Mouse (Mus musculus) forebrain, embryonic 13.5 days (tissue): ENCODE data around the gene Slc6a17. TPM values are rescaled to one million over a fixed set of nuclear protein-coding genes. Genes with fewer than 3 reads are reported as not detected.

Source experiments
- ATAC-seq: fragments of 200-750 bp; cut with Nextera tagmentation; 2 replicates; pipeline ENCODE4 v1.8.0; 2017
- H3K27ac ChIP-seq: fragments of 300-500 bp; sonication (generic); 2 replicates; pipeline ENCODE4 v1.5.1; 2015; ENCODE audit warnings: inconsistent platforms, mild to moderate bottlenecking, moderate library complexity
- H3K27me3 ChIP-seq: fragments of 300-500 bp; sonication (generic); 2 replicates; pipeline ENCODE4 v1.6.1; 2015; ENCODE audit warnings: mild to moderate bottlenecking, inconsistent platforms
- H3K36me3 ChIP-seq: fragments of 300-500 bp; sonication (generic); 2 replicates; pipeline ENCODE4 v1.6.1; 2015; ENCODE audit warnings: mild to moderate bottlenecking, inconsistent platforms; ENCODE audit not compliant: poor library complexity, severe bottlenecking
- H3K4me1 ChIP-seq: fragments of 300-500 bp; sonication (generic); 2 replicates; pipeline ENCODE4 v1.6.1; 2015; ENCODE audit warnings: inconsistent platforms
- H3K4me2 ChIP-seq: fragments of 300-500 bp; sonication (generic); 2 replicates; pipeline ENCODE4 v1.6.1; 2015; ENCODE audit warnings: inconsistent platforms, mild to moderate bottlenecking, moderate library complexity
- H3K4me3 ChIP-seq: fragments of 300-500 bp; sonication (generic); 2 replicates; pipeline ENCODE4 v1.5.1; 2015; ENCODE audit warnings: mild to moderate bottlenecking, inconsistent platforms
- H3K9ac ChIP-seq: fragments of 300-500 bp; sonication (generic); 2 replicates; pipeline ENCODE4 v1.6.1; 2015; ENCODE audit warnings: mild to moderate bottlenecking, inconsistent platforms
- H3K9me3 ChIP-seq: fragments of 300-500 bp; sonication (generic); replicated peaks from 2 replicates; pipeline ENCODE4 v1.6.1; 2016; ENCODE audit warnings: inconsistent platforms
- WGBS: fragments of 180-500 bp; shearing (Covaris S2); methylation state at CpG from one replicate; pipeline ENCODE4 v1.1.7; 2015; 5-methylcytosine and 5-hydroxymethylcytosine counted together
- polyA plus RNA-seq: library from polyadenylated mRNA; unstranded; fragments of >200 nt; fragmentation: Nextera tagmentation; extraction: Ambion mirVana; gene quantifications from 2 replicates; pipeline ENCODE4 v1.2.1, GENCODE M21; 2015

Slc6a17 gene
- polyA plus RNA-seq, 1 experiment from 2014 or later, result 11.2 TPM

DNA sequence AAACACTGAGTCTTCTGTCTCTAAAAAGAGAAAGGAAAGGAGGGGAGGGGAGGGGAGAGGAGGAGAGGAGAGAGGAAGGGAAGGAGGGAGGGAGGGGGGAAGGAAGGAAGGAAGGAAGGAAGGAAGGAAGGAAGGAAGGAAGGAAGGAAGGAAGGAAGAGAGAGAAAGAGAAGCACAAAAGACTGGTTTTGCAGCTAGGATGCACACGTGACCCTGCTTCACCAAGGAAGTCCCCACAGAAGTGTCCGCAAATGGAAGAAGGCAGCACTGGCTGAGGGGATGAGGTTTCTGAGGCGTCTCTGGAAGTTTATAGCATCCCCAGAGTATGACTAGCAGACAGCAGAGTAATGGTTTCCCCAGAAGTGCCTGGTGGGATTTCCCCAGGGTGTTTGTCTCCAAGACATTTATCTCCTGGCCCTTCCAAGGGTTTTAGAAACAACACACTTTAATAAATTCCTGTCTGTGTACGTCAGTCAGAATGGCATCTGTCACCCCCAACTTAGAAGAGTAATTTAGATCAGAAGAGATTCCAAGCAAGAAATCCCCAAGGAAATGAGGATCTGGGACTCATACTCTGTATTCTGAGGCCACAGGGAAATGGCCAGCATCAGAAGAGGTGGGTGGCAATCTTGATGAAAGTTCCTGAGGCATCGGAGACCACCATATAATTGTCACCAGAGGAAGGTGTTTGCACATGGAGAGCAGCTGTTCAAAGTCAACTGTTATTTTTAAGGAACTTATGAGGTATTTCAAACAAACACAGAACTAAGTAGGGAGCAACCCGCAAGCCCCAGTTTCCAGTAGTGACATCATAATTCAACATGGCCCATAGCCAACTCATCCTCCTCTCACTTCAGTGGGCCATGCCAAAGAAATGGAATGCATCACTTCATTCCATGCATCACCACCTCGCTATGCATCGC, 25.6 kb upstream of the Slc6a17 start:
- no peaks in the 10 kb centered on the region for H3K27me3 ChIP-seq
- H3K36me3 ChIP-seq, result no peaks in the 10 kb centered on the region
- ATAC-seq, result no peak
- H3K4me1 ChIP-seq, result peaks cover 8% of the 10 kb centered on the region; the same call in 1 of the 2 replicates
- no peaks in the 10 kb centered on the region for H3K9me3 ChIP-seq
- no peak overlapping the region for H3K4me3 ChIP-seq
- WGBS, result 79% methylated on average over 8 of the region's 8 CpGs
- H3K27ac ChIP-seq, result no peak overlapping the region
- no peak overlapping the region for H3K9ac ChIP-seq
- no peak overlapping the region for H3K4me2 ChIP-seq

DNA sequence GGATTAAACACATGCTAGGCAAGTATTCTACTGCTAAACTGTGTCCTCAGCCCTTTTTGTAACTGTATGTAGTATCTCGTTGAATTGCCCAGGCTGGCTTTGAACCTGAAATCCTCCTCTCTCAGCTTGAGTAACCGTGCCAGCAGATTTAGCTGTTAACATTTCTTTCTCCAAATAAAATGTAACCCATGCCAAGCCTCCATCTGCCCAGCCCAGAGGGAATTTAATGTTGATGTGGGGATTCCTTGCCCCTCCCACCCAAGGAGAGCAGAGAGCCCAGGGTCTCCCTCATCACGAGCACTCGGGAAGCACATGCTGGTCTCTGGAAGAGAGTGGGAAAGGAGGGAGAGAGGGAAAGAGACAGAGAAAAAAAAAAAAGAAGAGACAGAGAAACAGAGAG, 24.8 kb upstream of the Slc6a17 start:
- peaks cover 11% of the 10 kb centered on the region for H3K4me1 ChIP-seq
- ATAC-seq, result no peak
- no peak overlapping the region for H3K4me2 ChIP-seq
- 61% methylated on average over 4 of the region's 4 CpGs for WGBS
- no peak overlapping the region for H3K9ac ChIP-seq
- no peak overlapping the region for H3K4me3 ChIP-seq
- H3K27ac ChIP-seq, result no peak overlapping the region
- H3K36me3 ChIP-seq, result no peaks in the 10 kb centered on the region
- no peaks in the 10 kb centered on the region for H3K9me3 ChIP-seq
- H3K27me3 ChIP-seq, result no peaks in the 10 kb centered on the region

DNA sequence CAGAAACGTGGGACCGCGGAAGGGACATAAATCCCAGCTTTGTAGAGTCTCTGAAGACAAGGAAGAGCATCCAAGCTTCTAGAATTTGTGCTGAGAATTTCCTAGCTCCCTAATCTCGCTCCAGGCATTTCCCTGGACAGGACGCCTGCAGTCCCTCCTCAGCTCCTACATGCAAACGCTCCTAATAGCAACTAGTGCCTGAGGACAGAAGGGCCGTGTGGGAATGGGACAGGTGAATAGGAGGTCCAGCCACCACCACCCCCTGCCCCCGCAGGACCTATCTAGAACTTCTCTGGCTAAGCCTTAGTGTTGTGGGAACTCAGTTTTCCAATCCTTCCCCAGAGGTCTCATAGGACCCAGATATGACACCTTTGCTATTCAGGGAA, 19.7 kb upstream of the Slc6a17 start:
- Histone ChIP-seq H3K27ac (peak overlapping the region; percentile 83), H3K4me1 (peaks cover 26% of the 10 kb centered on the region)
- WGBS, result 25% methylated on average over 8 of the region's 8 CpGs

DNA sequence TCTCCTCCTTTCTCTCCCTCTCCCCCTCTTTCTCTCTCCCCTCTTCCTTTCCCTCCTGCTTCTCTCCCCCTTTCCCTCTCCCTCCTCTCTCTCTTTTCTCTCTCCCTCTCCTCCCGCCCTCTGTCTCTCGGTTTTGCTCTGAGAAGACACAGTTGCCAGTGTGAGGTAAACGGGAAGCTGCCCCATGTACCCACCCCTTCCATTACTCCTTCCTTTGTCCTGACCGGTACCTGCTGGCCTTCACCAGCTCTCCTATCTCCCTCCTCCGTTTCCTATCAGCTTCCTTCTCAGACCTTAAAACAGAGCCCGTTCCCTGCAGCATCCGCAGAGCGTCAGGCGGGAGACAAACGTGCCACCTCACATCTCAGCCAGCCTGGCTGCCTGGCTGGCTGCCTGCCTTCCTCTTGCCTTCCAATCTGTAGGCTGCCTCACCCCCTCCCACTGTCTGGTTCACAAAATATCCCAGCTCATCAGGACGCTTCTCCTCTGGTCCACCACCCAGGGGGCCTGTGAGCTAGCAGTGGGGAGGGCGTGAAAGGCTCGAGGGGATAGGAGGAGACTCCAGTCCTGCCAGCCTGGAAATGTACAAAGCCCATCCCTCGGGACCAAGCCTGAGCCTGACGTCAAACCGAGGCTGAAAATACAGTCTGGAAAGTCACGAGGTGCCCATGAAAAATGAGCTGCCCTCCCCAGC, 19.1 kb upstream of the Slc6a17 start:
- Histone ChIP-seq H3K4me1 (peaks cover 26% of the 10 kb centered on the region), H3K4me3 (peak overlapping the region; percentile 22), H3K27me3 (no peaks in the 10 kb centered on the region), H3K9ac (peak overlapping the region; percentile 65), H3K4me2 (peak overlapping the region; percentile 57), H3K9me3 (no peaks in the 10 kb centered on the region), H3K27ac (peak overlapping the region; percentile 83), H3K36me3 (no peaks in the 10 kb centered on the region)
- under 1% methylated on average over 17 of the region's 17 CpGs for WGBS
- ATAC-seq, result peak; percentile 93

More for the DNA sequence above, 19.7 kb upstream of the Slc6a17 start:
- peak overlapping the region; percentile 65 for H3K9ac ChIP-seq
- H3K9me3 ChIP-seq, result no peaks in the 10 kb centered on the region
- no peaks in the 10 kb centered on the region for H3K27me3 ChIP-seq
- peak; percentile 20 for ATAC-seq
- H3K36me3 ChIP-seq, result no peaks in the 10 kb centered on the region
- H3K4me3 ChIP-seq, result peak overlapping the region; percentile 22
- H3K4me2 ChIP-seq, result peak overlapping the region; percentile 57

DNA sequence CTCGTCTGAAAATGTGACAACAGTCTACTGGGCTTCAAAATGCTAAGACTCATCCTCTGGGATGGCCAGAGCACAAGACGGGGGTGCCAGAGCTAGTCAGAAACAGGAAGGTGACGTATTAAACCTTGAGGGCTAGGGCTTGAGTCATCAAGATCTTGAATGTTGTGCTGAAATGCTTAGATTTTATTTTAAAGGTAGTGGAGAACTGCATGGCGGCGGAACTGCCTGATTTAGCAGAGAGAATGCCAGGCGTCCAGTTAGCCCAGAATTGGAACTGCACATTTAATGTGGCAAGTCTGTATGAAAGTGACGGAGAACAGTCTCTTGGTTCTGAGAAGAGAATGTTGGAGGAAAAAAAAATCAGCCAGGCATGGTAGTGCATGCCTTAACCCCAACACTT, 17.1 kb upstream of the Slc6a17 start:
- Histone ChIP-seq H3K4me1 (peaks cover 26% of the 10 kb centered on the region), H3K9ac (no peak overlapping the region), H3K36me3 (no peaks in the 10 kb centered on the region), H3K27me3 (no peaks in the 10 kb centered on the region), H3K4me2 (no peak overlapping the region), H3K4me3 (no peak overlapping the region), H3K9me3 (no peaks in the 10 kb centered on the region), H3K27ac (no peak overlapping the region)
- WGBS, result 89% methylated on average over 7 of the region's 7 CpGs
- no peak for ATAC-seq

DNA sequence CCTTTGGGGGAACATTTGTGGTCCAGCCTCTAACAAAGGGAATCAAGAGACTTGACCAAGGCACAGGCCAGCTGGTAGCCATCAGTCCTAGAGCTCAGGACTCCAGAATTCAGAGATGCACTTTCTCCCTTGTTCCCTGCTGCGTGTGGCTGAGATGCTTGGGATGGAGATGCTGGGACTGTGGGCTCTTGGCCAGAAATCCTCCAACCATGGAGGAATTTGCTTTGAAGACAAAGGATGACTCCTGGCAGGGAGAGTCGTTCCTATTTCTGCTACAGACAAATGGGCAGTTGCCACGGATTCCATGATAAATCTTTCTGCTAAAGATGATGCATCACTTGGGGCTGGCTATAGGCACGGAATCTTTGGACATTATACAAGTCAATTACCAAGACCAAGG, 15.7 kb upstream of the Slc6a17 start:
- 66% methylated on average over 4 of the region's 4 CpGs for WGBS
- Histone ChIP-seq H3K27ac (no peak overlapping the region), H3K4me2 (no peak overlapping the region)

DNA sequence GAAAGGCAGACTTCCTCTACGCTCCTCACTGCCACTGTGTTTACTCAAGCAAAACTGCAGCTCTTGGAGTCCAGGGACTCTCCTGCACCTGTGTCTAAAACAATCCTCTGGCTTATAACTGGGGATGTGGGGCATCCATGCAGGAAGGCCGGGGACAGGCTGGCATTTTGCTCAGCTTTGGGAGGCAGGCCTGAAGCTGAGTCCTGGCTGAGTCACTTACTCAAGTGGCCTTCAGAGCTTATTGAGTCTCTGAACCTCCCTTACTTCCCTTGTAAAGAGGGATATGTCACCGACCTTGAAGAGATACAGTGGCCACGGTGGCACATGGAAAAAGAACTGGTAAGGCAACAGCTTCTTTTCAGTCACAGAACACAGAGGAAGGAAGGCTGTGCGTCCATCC, 12.8 kb upstream of the Slc6a17 start:
- Histone ChIP-seq H3K36me3 (no peaks in the 10 kb centered on the region), H3K4me2 (no peak overlapping the region), H3K9ac (no peak overlapping the region), H3K4me3 (no peak overlapping the region), H3K9me3 (no peaks in the 10 kb centered on the region), H3K4me1 (peaks cover 25% of the 10 kb centered on the region), H3K27ac (no peak overlapping the region), H3K27me3 (no peaks in the 10 kb centered on the region)
- ATAC-seq, result no peak
- WGBS, result 82% methylated on average over 5 of the region's 5 CpGs

More for the DNA sequence above, 15.7 kb upstream of the Slc6a17 start:
- no peaks in the 10 kb centered on the region for H3K9me3 ChIP-seq
- H3K4me3 ChIP-seq, result no peak overlapping the region
- H3K36me3 ChIP-seq, result no peaks in the 10 kb centered on the region
- peaks cover 35% of the 10 kb centered on the region for H3K4me1 ChIP-seq
- no peak for ATAC-seq
- no peak overlapping the region for H3K9ac ChIP-seq
- H3K27me3 ChIP-seq, result no peaks in the 10 kb centered on the region

DNA sequence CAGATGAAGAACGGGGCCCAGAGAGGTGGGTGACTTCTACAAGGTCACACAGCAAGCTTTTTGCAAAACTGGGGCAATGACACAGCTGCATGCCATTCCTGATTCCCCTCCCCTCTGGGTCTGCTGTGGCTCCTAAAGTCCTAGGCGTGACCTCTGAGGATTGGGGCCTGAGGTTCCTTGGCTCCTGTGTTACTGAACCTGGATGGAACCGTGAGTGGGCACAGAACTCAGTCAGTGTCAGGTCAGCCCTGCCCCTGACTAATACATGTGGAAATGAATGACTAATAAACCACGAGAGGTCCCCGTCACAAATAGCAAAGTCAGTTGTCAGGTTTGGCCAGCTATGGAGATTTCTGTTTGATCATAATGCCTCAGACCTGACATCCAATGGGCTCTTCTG, 11.4 kb upstream of the Slc6a17 start:
- Histone ChIP-seq H3K9me3 (no peaks in the 10 kb centered on the region), H3K9ac (peak overlapping the region; percentile 45; the same call in 1 of the 2 replicates), H3K4me2 (peak overlapping the region; percentile 49; the same call in 1 of the 2 replicates), H3K27me3 (no peaks in the 10 kb centered on the region), H3K27ac (peak overlapping the region; percentile 94), H3K4me1 (peaks cover 25% of the 10 kb centered on the region), H3K4me3 (no peak overlapping the region), H3K36me3 (no peaks in the 10 kb centered on the region)
- ATAC-seq, result peak; percentile 41
- 71% methylated on average over 5 of the region's 5 CpGs for WGBS

DNA sequence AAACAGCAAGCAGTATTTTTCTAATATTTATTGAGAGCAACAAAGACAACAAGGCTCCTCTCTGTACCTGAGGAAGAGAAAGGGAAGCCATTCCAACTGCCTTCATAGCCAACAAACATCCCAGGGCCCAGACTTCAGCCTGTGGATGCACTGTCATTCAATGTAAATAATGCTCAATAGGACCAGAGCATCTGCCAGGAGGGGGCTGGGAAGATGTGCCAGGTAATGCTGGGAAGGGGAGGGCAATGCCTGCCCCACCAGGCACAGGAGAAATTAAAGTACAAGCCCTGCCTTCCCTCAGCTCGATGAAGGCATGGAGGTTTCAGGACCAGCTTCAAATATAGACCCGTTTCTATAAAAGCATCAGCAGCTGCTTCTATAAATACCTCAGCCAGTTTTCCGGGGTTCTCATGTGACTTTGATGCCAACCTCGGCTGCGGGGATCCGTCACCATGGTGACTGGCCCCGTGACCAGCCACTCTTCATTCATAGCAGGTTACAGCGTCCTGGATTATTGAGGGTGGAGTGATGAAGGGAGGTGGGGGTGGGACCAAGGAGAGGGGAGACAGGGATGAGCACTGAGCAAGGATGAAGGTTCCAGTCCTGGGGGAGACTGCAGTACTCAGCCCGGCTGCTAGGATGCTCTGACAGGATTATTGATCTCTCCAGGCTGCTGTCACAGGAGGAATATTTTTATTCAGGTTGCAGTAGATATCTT, 10.7 kb upstream of the Slc6a17 start:
- peak overlapping the region; percentile 94 for H3K27ac ChIP-seq
- 6% methylated on average over 9 of the region's 9 CpGs for WGBS
- peak; percentile 93 for ATAC-seq

DNA sequence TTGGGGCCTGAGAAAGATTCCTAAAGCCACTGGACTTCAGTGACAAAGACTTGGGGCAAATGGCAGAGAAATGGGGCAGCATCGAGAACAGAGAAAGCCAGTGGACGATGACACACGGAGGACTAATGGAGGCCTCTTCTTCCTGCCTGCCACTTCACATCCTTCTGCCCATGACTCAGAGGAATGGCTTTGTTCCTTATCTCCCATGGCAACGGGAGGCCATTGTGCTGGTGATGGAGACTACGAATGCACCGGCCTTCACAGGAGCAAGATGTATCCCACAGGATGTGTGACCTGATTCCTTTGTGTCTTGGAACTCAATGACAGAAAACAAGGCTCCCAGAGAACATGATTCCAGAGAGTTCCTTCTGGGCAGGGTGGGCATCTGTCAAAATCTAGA, 6.7 kb upstream of the Slc6a17 start:
- H3K4me1 ChIP-seq, result peaks cover 20% of the 10 kb centered on the region
- no peaks in the 10 kb centered on the region for H3K9me3 ChIP-seq
- no peak overlapping the region for H3K4me3 ChIP-seq
- no peaks in the 10 kb centered on the region for H3K27me3 ChIP-seq
- H3K4me2 ChIP-seq, result no peak overlapping the region
- H3K27ac ChIP-seq, result no peak overlapping the region
- WGBS, result 43% methylated on average over 6 of the region's 6 CpGs
- H3K9ac ChIP-seq, result no peak overlapping the region
- H3K36me3 ChIP-seq, result no peaks in the 10 kb centered on the region
- no peak for ATAC-seq

More for the DNA sequence above, 10.7 kb upstream of the Slc6a17 start:
- Histone ChIP-seq H3K36me3 (no peaks in the 10 kb centered on the region), H3K4me3 (no peak overlapping the region; the same call in 1 of the 2 replicates), H3K4me1 (peaks cover 21% of the 10 kb centered on the region), H3K27me3 (no peaks in the 10 kb centered on the region), H3K9me3 (no peaks in the 10 kb centered on the region), H3K9ac (peak overlapping the region; percentile 52), H3K4me2 (peak overlapping the region; percentile 49)

DNA sequence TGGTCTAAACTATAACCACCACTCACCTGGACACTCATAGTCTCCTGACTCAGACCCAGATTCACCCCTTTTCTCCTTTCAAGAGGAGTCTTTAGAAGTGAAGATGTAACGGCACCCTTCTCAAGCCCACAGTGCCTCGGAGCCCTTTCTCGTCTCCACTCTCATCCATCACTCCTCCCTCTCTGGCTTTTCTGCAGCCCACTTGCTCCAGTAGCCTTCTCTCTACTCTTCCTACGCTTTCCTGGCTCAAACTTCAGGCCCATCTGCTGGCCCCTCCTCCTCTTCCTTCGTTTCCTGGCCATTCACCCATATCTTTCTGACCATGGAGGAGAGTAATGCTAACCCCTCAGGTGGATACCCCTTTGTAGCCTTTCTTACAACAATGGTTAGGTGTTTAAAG, 3.1 kb upstream of the Slc6a17 start:
- H3K4me1 ChIP-seq, result peaks cover 22% of the 10 kb centered on the region
- ATAC-seq, result no peak
- WGBS, result 88% methylated on average over 5 of the region's 5 CpGs
- H3K9me3 ChIP-seq, result no peaks in the 10 kb centered on the region
- no peak overlapping the region for H3K9ac ChIP-seq
- H3K4me3 ChIP-seq, result no peak overlapping the region
- H3K36me3 ChIP-seq, result no peaks in the 10 kb centered on the region
- no peak overlapping the region for H3K27ac ChIP-seq
- H3K4me2 ChIP-seq, result no peak overlapping the region
- H3K27me3 ChIP-seq, result peaks cover 28% of the 10 kb centered on the region
